Mouse (Mus musculus): ENCODE results near the gene Sertad2. TPM values are rescaled to one million over a fixed set of nuclear protein-coding genes. Genes with fewer than 3 reads are reported as not detected.

Gene Sertad2
- polyA plus RNA-seq, 1 experiment from 2014 or later: 22.3 TPM

DNA sequence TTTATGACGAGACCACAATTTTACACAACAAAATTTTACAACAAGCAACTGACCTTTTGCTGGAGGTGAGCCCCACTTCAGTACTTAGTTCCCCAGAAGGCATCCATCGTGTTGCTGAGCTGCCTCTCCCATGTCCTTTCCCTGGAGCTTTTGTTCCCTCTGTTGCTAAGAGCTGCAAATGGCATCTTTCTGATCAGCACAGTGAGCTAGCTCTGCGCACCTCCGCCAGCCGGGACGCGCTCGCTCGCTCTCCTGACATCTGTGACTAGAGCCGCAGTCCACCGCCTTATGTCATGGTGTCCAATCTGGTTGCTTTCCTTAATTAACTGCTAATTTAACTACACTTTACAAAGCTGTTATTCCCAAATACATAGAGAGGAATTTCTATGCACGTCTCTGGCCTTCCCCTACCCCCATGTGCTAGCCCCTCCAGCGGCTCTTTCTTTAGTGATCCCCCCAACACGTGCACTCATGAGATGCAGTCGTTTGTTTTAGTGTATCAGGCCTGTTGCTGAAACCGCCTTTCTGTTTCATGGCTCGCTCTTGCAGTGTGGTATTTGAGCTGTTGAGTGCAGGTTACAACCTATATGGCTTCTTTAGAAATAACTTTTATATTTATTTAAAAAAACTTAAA, 107.1 kb downstream of the Sertad2 start:
- DNase-seq (ENCODE audit: low spot score) (peak; percentile 69), ATAC-seq (ENCODE audit: insufficient read depth, low FRiP score, low TSS enrichment) (peak; percentile 76)
- Histone ChIP-seq H3K36me3 (ENCODE audit: control insufficient read depth, insufficient read depth, low read length) (no peaks in the 10 kb centered on the region), H3K27me3 (ENCODE audit: control insufficient read depth, insufficient read depth, low read length) (no peaks in the 10 kb centered on the region), H3K4me3 (ENCODE audit: low read depth, low read length) (no peak overlapping the region), H3K4me1 (ENCODE audit: control insufficient read depth, insufficient read depth, low read length) (peaks cover 32% of the 10 kb centered on the region), H3K27ac (ENCODE audit: low read depth, low read length) (no peak overlapping the region), H3K9me3 (ENCODE audit: control insufficient read depth, low read length) (no peaks in the 10 kb centered on the region), H3K9ac (ENCODE audit: low read length) (no peak overlapping the region), H3K4me2 (ENCODE audit: low read depth) (no peak overlapping the region)
- 42% methylated on average over 17 of the region's 17 CpGs for WGBS

DNA sequence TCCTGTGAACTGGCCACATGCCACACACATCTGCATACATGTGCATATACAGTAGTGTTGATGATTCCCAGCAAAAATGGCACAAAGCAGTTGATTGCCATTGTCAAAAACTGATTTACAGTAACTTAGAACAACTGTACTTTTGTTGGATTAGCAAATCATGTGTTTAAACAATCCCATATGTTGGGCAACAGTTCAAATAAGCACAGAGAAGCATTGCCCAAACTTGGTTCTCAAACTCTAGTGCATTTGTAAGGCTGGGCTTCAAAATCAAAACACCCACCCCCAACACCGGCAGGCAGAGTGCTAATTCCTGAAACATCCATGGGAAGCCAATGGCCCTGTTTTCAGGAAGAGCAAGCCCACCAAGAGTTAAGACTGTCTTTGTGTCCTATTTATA, 108.1 kb downstream of the Sertad2 start:
- ATAC-seq (ENCODE audit: insufficient read depth, low FRiP score, low TSS enrichment) (no peak), DNase-seq (ENCODE audit: low spot score) (no peak)
- Histone ChIP-seq H3K9me3 (ENCODE audit: control insufficient read depth, low read length) (no peaks in the 10 kb centered on the region), H3K27me3 (ENCODE audit: control insufficient read depth, insufficient read depth, low read length) (no peaks in the 10 kb centered on the region), H3K4me3 (ENCODE audit: low read depth, low read length) (no peak overlapping the region), H3K4me1 (ENCODE audit: control insufficient read depth, insufficient read depth, low read length) (peaks cover 40% of the 10 kb centered on the region), H3K4me2 (ENCODE audit: low read depth) (no peak overlapping the region), H3K27ac (ENCODE audit: low read depth, low read length) (no peak overlapping the region), H3K9ac (ENCODE audit: low read length) (no peak overlapping the region), H3K36me3 (ENCODE audit: control insufficient read depth, insufficient read depth, low read length) (no peaks in the 10 kb centered on the region)
- 83% methylated on average over 1 of the region's 1 CpGs for WGBS

DNA sequence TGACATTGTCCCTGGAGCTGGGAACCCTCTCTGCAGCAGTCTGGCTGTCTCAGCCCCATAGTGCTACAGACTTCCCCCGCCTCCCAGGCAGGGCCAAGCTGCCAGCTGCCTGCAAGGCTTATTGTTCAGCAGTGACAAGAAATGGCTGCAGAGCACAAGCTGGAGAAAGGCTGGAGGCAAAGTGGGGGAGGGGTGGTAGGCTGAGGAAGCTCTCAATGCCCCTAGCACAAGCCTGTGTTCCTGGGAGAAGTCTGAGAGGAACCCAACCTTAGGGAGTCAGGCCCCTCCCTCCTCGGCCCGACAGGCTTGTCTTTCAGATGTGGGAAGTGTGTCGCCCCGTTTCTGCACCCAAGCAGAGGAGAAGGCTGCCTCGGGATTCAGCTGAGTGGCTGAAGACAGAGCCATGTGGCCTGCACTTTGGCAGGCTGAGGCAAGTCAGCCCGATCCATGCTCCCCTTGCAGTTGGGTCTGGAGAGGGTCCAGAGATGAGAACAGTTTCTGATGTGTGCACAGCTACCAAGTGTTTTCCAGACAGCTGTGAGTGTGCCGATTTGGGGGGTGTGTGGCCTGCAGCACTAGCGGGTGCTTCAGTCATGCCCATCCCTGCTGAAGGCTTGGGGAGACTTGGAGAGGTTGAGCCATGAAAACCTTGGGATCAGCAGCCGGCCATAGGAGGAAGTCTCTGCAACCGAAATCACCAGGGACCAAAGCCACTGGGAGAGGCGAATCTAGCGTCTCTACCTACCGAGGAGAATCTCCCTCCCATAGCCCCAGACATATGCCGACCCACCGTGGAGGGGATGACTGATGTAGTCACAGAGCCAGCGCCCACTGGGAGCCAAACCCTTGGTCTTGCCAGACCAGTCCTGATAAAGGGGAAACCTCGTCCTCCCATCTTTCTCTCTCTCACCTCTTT, 113.0 kb downstream of the Sertad2 start:
- peak; percentile 92 for ATAC-seq (ENCODE audit: insufficient read depth, low FRiP score, low TSS enrichment)
- no peak overlapping the region for H3K4me3 ChIP-seq (ENCODE audit: low read depth, low read length)
- no peaks in the 10 kb centered on the region for H3K9me3 ChIP-seq (ENCODE audit: control insufficient read depth, low read length)
- WGBS: 16% methylated on average over 18 of the region's 18 CpGs
- H3K4me2 ChIP-seq (ENCODE audit: low read depth): peak overlapping the region; percentile 36
- H3K27me3 ChIP-seq (ENCODE audit: control insufficient read depth, insufficient read depth, low read length): no peaks in the 10 kb centered on the region
- H3K36me3 ChIP-seq (ENCODE audit: control insufficient read depth, insufficient read depth, low read length): no peaks in the 10 kb centered on the region
- H3K4me1 ChIP-seq (ENCODE audit: control insufficient read depth, insufficient read depth, low read length): peaks cover 28% of the 10 kb centered on the region
- peak overlapping the region; percentile 89 for H3K27ac ChIP-seq (ENCODE audit: low read depth, low read length)
- peak overlapping the region; percentile 49 for H3K9ac ChIP-seq (ENCODE audit: low read length)
- peak; percentile 87 for DNase-seq (ENCODE audit: low spot score)

DNA sequence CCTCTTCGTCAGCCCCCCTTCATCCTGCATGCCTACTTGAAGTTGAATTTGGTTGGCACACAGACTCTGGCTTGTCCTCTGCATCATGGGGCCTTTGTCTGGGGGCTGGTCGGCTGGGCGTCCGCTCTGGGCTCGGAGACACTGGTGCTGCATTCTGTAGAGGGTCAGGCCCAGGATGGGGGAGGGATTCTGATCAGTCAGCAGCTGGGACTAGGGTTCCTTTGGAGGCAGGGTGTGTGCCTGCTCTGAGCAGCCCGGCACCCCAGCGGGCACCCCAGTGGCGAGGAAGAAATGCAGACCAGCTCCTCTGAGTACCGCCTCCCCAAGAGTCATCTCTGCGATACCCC, 113.6 kb downstream of the Sertad2 start:
- Histone ChIP-seq H3K9me3 (ENCODE audit: control insufficient read depth, low read length) (no peaks in the 10 kb centered on the region), H3K27ac (ENCODE audit: low read depth, low read length) (peak overlapping the region; percentile 89), H3K27me3 (ENCODE audit: control insufficient read depth, insufficient read depth, low read length) (no peaks in the 10 kb centered on the region), H3K9ac (ENCODE audit: low read length) (peak overlapping the region; percentile 49), H3K4me1 (ENCODE audit: control insufficient read depth, insufficient read depth, low read length) (peaks cover 26% of the 10 kb centered on the region), H3K36me3 (ENCODE audit: control insufficient read depth, insufficient read depth, low read length) (no peaks in the 10 kb centered on the region), H3K4me3 (ENCODE audit: low read depth, low read length) (no peak overlapping the region), H3K4me2 (ENCODE audit: low read depth) (peak overlapping the region; percentile 36)
- peak; percentile 57 for DNase-seq (ENCODE audit: low spot score)
- 30% methylated on average over 10 of the region's 10 CpGs for WGBS
- peak; percentile 21; the same call in 1 of the 2 replicates for ATAC-seq (ENCODE audit: insufficient read depth, low FRiP score, low TSS enrichment)

DNA sequence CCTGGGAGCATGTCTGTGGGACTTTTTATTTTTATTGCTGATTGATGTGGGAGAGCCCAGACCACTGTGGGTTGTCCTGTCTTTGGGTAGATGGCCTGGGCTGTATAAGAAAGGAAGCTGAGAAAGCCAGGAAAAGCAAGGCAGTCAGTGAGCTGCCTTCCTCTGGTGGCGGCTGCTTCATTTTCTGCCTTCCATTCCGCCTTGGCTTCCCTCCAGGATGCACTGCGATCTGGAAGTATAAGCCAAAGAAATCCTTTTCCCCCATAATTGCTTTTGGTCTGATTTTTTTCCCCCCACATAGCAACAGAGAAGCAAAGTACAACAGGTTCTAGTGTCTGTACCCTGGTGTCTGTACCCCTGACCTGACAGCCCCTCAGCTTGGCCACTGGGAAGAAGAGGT, 116.0 kb downstream of the Sertad2 start:
- Histone ChIP-seq H3K4me2 (ENCODE audit: low read depth) (no peak overlapping the region), H3K9me3 (ENCODE audit: control insufficient read depth, low read length) (no peaks in the 10 kb centered on the region), H3K27me3 (ENCODE audit: control insufficient read depth, insufficient read depth, low read length) (no peaks in the 10 kb centered on the region), H3K9ac (ENCODE audit: low read length) (no peak overlapping the region), H3K36me3 (ENCODE audit: control insufficient read depth, insufficient read depth, low read length) (no peaks in the 10 kb centered on the region), H3K4me1 (ENCODE audit: control insufficient read depth, insufficient read depth, low read length) (peaks cover 28% of the 10 kb centered on the region), H3K27ac (ENCODE audit: low read depth, low read length) (no peak overlapping the region), H3K4me3 (ENCODE audit: low read depth, low read length) (no peak overlapping the region)
- 91% methylated on average over 3 of the region's 3 CpGs for WGBS
- DNase-seq (ENCODE audit: low spot score) (no peak), ATAC-seq (ENCODE audit: insufficient read depth, low FRiP score, low TSS enrichment) (no peak)

DNA sequence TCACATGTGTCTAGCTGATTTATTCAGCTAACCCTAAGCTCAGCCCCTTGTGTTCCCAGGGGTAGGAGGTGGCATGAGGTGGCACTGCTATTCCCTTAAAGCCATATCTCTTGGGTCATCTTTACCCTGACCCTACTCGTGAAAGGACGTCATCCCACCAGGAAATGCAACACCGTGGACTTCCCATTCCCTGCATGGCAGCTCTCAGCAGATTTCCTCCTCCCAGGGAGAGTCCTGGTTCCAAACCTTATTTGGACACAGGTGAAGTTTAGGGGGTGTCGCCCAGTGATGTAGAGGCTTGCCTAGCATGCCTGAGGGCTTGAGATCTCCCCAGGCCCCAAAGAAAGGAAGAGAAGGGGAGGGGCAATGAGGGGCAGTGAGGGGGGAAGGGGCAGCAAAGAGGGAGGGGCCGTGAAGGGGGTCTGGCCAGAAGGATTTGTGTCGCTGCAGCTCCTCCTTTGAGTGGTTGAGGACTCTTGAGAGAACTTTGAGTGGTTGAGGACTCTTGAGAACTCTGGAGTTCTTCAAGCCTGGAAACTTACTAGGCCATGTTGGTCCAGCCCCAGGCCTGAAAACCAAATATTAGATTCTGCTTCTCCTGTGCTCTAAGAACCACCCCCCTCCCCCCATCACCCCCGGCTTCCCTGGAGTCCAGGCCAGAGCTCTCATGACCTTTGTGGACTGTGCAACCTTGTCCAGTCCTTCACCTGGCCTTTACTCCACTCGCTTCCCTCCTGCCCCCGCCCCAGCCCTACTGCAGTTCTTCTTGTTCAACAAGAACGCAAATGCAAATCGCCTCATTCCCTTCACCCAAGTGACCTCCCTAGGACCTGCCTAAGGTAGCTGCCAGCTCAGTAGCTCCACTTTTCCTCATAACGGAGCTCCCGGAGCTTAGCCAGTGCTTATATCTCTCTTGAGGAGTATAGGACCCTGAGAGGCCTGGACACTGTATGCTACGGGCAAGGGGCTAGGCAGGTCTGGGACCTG, 117.4 kb downstream of the Sertad2 start:
- H3K27ac ChIP-seq (ENCODE audit: low read depth, low read length): no peak overlapping the region

DNA sequence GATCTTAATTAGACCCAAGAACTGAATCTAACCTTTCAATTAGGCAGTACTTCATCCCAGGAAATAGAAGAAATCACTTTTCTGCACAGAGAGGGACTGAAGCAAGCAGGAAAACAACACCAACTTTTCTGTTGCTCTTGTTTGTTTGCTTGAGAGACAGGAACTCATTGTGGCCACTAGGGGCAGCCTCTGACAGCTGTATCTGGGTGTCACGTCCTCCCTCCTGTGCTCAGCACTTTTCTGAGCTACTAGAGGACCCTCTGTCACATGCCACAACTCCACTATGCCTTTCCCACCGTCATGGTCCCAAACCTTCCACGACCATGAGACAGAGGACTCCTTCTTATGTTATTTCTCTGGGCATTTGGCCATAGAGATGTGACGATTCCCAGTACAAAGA, 118.6 kb downstream of the Sertad2 start:
- no peak overlapping the region for H3K27ac ChIP-seq (ENCODE audit: low read depth, low read length)
- peaks cover 7% of the 10 kb centered on the region for H3K4me1 ChIP-seq (ENCODE audit: control insufficient read depth, insufficient read depth, low read length)
- ATAC-seq (ENCODE audit: insufficient read depth, low FRiP score, low TSS enrichment): no peak
- no peaks in the 10 kb centered on the region for H3K9me3 ChIP-seq (ENCODE audit: control insufficient read depth, low read length)
- no peak overlapping the region for H3K9ac ChIP-seq (ENCODE audit: low read length)
- H3K4me3 ChIP-seq (ENCODE audit: low read depth, low read length): no peak overlapping the region
- WGBS: 43% methylated on average over 4 of the region's 4 CpGs
- DNase-seq (ENCODE audit: low spot score): peak; percentile 46
- no peak overlapping the region for H3K4me2 ChIP-seq (ENCODE audit: low read depth)
- no peaks in the 10 kb centered on the region for H3K27me3 ChIP-seq (ENCODE audit: control insufficient read depth, insufficient read depth, low read length)
- no peaks in the 10 kb centered on the region for H3K36me3 ChIP-seq (ENCODE audit: control insufficient read depth, insufficient read depth, low read length)

More for the DNA sequence above, 117.4 kb downstream of the Sertad2 start:
- no peak for DNase-seq (ENCODE audit: low spot score)
- H3K4me3 ChIP-seq (ENCODE audit: low read depth, low read length): no peak overlapping the region
- no peaks in the 10 kb centered on the region for H3K9me3 ChIP-seq (ENCODE audit: control insufficient read depth, low read length)
- peaks cover 20% of the 10 kb centered on the region for H3K4me1 ChIP-seq (ENCODE audit: control insufficient read depth, insufficient read depth, low read length)
- no peaks in the 10 kb centered on the region for H3K36me3 ChIP-seq (ENCODE audit: control insufficient read depth, insufficient read depth, low read length)
- no peak overlapping the region for H3K9ac ChIP-seq (ENCODE audit: low read length)
- no peaks in the 10 kb centered on the region for H3K27me3 ChIP-seq (ENCODE audit: control insufficient read depth, insufficient read depth, low read length)
- WGBS: 82% methylated on average over 14 of the region's 14 CpGs
- ATAC-seq (ENCODE audit: insufficient read depth, low FRiP score, low TSS enrichment): no peak
- no peak overlapping the region for H3K4me2 ChIP-seq (ENCODE audit: low read depth)

DNA sequence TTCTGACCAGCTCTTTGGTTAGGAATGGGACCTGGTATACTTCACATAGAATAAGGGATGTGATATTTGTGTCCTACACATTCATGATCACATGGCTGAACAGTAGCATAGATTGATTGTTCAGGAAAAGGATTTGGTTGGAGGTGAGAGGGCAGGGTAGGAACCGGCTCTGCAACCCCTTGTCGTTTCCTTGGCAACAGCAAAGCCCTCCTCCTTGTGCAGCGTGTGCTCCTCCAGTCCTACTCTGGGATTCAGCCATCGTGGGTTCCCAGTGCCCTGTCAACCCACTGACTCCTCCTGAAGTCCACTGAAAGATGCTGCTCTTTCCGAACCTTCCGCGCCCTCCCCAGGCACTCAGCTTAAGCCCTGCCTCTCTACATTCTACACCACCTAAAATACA, 119.8 kb downstream of the Sertad2 start:
- Histone ChIP-seq H3K36me3 (ENCODE audit: control insufficient read depth, insufficient read depth, low read length) (no peaks in the 10 kb centered on the region), H3K9ac (ENCODE audit: low read length) (no peak overlapping the region), H3K4me1 (ENCODE audit: control insufficient read depth, insufficient read depth, low read length) (0 out of 2 replicates have a peak, but pooled peaks cover 2% of the 10 kb centered on the region), H3K27me3 (ENCODE audit: control insufficient read depth, insufficient read depth, low read length) (no peaks in the 10 kb centered on the region), H3K4me2 (ENCODE audit: low read depth) (no peak overlapping the region), H3K27ac (ENCODE audit: low read depth, low read length) (no peak overlapping the region), H3K9me3 (ENCODE audit: control insufficient read depth, low read length) (no peaks in the 10 kb centered on the region), H3K4me3 (ENCODE audit: low read depth, low read length) (no peak overlapping the region)
- ATAC-seq (ENCODE audit: insufficient read depth, low FRiP score, low TSS enrichment) (no peak), DNase-seq (ENCODE audit: low spot score) (no peak)
- WGBS: 73% methylated on average over 7 of the region's 7 CpGs

Data from neural tube, embryonic 11.5 days (tissue).